Mouse (Mus musculus) right cerebral cortex, postnatal 10 days (tissue): ENCODE measurements around the gene Alg3.

Experiments
- DNase-seq, 2 experiments: peaks; one replicate each; pipeline ENCODE4 v3.0.0; 2021; ENCODE audit warnings: low spot score in 2 of 2

Gene Alg3

DNA sequence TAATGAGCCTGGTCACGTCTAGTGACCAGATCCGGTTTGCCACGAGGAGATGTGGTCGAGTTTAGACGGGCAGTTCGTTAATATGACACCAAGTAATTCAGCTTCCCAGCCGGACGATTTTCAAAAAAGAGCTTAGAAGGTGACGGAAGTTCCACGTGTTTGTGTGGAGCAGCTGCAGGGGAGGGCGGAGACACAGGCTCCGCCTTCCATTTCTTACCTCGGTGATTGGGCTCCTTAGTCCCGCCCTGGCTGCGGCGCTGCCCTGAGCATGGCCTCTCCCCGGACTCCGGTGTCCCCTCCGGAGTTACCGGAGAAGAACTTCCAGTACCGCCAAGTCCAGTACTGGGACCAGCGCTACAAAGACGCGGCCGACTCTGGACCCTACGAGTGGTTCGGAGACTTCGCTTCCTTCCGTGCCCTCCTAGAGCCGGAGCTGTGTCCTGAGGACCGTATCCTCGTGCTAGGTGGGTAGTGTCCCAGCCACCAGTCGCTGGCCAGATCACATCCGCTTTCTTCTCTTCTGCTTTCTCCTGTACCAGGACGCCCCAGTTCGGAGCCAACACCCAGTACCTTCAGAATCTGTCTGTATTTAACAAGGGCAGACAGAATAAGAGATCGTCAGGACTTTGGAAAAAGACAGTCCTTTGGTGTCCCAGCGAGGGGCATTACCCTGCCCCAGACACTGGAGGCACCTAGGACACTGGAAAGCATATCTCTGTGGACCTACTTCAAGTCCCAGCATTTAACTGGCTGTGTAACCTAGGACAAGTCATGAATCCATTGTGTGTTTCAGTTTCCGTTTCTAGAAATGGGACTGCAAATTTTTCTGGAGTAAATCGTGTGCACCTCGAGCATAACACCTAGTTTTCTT is at the start of gene Alg3, which contains the start of the genes Eef1akmt4 and Gm49333:
Gene Alg3, minus strand, starts transcription at position 379 of the 871 bp plus-strand sequence.
Gene Eef1akmt4, plus strand, starts transcription at position 237 of the 871 bp plus-strand sequence.
Gene Gm49333, plus strand, starts transcription at position 254 of the 871 bp plus-strand sequence.
- peak; percentile 84 to 89 for DNase-seq

DNA sequence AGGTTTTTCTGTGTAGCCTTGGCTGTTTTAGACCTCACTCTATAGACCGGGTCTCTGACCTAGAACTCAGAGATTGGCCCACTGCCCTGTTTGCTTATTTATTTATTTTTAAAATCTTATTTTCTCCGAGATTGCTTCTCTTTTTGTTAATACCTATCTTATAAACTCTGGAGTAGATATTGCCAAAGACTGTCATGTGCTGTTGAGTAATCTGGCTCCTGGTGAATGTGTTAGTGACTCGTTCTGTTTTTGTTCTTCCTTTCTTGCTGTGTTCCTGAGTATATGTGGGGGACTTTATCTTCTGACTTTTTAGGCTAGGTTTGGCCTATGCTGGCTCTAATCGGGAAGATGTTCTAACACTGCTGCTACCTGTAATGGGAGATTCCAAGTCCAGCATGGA is 46.1 kb upstream of the Alg3 start:
- DNase-seq: no peak

DNA sequence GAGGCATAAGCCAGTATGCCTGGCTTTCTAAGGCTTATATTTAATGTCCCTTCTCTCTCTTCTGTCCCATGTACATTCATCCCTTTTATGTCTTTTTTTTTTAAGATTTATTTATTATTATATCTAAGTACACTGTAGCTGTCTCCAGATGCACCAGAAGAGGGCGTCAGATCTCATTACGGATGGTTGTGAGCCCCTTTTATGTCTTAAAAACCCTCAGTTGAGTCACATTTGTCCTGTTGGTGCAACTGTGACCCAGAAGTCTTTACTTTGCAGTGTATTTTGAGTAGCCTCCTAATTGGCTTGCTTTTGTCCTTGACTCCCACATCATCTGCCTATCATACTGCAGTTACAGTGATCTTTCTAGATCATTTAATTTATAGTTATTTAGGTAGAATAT is 41.8 kb upstream of the Alg3 start:
- no peak for DNase-seq

DNA sequence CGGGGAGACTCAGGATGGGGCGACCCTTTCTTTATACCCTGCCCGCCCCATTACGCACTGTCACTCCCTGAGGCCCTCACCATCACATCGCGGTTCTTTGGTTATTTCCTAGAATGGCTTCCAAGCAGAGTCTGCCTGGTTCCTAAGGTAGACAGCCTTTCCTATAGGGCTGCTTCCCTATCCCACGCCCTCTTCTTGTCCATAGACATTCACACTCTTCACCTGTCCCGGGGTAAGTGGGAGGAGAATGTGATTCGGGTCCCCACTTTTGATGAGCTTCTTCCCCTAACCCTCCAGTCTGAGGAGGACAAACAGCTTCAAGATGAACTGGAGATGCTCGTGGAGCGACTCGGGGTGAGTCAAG is 40.4 kb upstream of the Alg3 start:
- DNase-seq: no peak

DNA sequence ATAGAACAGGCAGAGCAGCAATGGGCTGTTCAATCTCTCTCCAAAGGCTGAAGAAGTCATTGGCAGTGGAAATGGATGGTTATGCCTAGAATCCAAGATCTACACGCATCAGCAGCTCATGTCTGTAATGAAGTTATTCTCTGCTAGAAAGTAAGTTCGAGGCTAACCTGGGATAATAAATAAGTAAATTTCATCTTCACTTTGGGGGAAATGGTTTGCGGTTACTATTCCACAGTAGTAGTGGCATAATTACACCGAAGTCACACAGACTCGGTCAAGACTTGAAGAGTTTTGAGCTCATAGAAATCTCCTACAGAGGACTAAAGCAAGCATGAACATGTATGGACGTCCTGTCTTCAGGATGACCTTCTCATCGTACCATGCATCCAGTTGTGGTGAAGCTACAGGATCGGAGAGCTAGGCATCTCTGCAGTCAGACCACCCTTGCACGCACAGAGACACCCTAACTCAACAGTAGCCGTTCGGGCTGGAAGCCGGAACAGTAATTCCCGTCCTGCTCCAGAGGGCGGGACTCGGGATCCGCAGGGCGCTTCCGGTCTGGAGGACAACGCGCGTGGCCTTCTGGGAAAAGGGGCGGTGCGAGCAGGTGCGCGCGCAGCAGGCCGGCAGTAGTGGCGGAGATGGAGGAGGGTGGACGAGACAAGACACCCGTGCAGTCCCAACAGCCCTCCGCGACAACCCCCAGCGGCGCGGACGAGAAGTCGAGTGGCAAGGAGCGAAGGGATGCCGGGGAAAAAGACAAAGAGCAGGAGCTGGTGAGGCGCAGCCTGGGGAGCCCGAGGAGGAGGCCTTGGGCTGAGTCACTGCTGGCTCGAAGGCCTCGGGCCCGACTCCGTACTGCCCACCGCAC is 39.8 kb upstream of the Alg3 start, which contains the start of gene Psmd2:
Gene Psmd2, plus strand, starts transcription at position 577 of the 871 bp plus-strand sequence.
- DNase-seq: peak; percentile 97 to 98

DNA sequence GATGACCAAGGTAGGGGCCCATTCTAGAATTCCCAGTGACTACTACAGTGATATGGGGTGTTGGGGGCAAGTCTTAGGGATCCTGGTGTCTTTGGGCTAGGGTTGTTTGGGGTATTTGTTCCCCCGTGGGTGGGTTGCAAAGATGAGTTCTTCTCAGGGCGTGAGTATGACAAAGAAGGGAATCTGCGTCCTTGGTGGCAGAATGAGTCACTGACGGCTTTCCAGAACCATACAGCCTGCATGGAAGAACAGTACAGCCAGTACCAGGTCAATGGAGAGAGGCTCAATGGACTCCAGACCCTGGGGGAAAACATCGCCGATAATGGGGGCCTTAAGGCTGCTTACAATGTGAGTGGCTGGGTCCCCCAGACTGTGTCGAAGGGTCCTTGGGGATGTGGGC is 32.4 kb upstream of the Alg3 start:
- DNase-seq: no peak

DNA sequence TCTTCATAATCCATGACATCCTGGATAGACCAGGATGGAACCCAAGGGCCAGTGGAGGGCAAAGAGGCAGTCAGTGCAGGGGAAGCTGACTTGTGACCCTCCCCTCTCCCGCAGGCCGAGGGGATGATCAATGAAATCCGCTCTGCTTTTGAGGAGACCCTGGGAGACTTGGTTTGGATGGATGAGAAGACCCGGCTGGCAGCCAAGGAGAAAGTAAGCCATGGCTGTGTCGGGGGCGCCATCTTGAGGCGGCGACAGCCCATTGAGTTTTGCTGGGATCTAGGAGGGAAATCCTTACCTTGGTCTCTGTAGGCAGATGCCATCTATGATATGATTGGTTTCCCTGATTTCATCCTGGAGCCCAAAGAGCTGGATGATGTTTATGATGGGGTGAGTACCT is 30.6 kb upstream of the Alg3 start:
- peak; percentile 86 to 91 for DNase-seq

DNA sequence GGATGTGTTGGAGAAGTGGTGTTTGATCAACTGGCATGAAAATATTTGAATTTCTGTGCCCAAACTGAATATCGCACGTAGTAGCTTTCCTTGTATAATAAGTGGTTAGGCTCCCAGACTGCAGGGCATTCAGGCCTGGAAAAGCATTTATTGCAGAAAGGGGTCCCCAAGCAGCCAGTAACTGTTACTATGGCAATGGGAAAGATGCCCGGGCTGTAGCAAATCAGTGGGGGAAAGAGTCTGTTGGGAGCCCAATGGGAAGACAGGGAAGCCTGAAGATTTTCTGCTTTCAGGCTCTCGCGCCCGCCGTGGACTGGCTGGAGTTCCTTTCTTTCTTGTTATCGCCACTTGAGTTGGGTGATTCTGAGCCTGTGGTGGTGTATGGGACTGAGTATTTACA is 26.8 kb upstream of the Alg3 start:
- DNase-seq: peak; percentile 90 to 91

DNA sequence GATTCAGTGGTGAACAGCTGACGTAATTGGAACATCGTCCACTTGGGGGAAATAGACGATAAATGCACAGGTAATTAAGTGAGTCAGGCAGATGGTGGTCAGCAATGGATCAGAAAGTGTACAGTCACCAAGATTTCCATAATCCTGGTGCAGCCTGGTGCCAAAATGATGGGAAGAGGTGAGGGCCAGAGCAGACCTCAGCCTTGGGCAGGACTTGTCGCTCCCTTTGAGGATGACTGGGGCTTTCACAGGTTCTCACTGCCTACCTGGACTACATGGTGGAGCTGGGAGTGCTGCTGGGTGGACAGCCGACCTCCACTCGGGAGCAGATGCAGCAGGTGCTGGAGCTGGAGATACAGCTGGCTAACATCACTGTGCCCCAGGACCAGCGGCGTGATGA is 25.9 kb upstream of the Alg3 start:
- DNase-seq: no peak

DNA sequence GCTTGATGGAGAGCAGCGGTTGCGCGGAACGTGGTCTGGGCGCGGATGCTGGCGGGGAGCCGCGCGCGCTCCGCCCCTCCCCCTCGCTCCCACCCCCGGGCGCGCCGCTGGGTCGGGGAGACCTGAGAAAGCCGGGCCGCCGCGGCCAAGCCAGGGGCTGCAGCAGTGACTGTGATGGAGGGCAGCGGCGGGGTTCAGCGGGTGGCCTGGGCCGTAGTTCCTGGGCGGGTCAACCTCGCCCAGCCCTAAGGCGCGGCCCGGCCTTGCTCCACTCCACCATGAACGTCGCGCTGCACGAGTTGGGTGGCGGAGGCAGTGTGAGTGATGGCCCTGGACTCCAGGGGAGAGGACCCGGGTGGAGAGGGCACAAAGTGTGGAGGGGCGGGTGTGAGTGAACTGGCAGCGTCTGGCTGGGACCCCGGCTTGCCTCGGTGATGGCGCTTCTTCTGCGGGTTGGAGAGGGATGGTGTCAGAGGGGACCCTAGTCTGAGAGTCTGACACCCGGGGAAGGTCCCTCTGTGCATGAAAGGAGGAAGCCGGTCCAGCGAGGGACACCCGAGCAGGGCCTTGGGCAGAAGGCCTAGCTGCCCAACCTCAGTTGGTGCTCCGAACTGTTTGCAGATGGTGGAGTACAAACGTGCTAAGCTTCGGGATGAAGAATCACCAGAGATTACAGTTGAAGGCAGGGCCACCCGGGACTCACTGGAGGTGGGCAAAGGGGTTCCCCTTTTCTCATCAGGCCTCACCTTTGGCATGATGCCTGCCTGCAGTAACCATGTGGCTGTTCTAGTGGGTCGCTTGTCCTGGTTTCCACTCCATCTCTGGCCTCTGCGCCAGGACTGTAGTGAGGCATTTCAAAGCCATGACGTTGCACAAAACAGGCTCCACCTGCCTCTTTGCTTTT is 18.4 kb upstream of the Alg3 start, which contains the start of gene Ece2:
Gene Ece2, plus strand, starts transcription at position 98 of the 904 bp plus-strand sequence.
- DNase-seq: peak; percentile 61 to 71

DNA sequence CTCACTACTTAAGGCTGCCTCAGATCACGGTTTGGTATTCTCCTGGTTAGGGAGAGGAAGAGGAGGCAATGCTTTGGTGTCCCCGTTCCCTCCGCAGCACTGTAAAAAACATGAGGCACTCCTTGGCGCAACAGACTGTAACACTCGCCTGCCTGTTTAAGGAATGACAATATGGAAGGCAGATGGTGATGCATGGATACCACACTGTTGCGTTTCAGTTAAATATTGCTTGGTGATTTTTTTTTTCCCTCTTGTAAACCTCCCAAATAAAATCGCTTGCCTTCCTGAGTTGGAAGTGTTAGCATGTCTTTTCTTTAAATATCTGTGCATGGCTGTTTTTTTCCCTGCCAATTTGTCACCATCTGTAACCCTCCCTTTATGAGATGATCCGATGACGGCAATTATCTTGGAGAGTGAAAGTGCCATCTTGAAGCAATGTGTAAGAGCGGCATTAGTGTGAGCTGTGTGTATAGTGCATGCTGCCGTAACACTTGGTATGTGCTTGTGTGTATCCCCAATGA is 17.4 kb upstream of the Alg3 start:
- DNase-seq: peak; percentile 60 to 82

DNA sequence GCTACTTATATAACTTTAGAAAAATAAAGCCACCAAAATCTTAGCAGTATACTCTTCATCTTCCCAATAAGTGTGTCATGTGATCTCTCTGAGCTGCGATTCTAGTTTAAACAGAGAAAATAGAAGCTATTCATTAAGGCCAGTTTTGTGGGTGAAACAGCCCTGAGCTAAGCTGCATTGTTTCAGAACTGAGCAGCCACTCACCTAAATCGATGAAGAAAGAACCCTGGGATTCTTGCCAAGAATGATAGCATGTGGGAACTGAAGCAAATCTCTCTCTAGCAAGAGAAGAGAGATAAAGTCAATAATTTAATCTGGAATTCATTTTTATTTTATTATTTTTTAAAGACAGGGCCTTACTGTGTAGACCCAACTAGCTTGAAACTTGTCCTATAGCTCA is 11.7 kb upstream of the Alg3 start:
- DNase-seq: no peak

DNA sequence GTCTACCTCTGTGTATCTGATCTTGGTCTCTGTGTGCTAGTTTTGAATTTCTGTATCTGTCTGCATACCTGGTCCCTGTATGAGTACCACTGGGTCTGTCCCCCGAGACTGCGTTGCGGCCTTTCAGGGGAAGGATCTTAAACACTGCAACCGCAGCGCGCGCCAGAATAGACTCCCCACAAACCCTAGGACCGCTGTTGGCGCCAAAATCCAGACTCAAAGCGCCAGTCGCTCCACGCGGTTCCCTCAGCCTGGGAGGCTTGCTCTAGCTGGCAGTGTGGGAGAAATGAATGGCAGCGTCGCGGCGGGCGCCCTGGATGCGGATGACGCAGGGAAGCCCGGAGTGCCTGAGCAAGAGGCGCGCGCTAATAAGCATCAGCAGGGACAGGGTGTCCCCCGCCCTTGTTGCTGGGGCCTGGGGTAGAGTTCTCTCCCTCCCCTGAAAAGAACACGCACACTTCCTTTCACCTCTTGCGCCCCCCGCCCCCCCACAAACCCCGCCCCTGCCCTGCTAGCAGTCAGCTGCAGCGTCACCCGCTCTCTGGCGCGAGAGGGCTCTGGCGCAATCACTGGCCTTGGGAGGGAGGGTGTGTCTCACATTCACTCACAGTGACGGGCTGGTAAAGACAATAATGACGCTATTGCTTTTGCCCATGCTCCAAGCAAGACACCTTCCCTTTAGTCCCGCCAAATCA is 10.6 kb upstream of the Alg3 start:
- peak; percentile 81 to 85 for DNase-seq

DNA sequence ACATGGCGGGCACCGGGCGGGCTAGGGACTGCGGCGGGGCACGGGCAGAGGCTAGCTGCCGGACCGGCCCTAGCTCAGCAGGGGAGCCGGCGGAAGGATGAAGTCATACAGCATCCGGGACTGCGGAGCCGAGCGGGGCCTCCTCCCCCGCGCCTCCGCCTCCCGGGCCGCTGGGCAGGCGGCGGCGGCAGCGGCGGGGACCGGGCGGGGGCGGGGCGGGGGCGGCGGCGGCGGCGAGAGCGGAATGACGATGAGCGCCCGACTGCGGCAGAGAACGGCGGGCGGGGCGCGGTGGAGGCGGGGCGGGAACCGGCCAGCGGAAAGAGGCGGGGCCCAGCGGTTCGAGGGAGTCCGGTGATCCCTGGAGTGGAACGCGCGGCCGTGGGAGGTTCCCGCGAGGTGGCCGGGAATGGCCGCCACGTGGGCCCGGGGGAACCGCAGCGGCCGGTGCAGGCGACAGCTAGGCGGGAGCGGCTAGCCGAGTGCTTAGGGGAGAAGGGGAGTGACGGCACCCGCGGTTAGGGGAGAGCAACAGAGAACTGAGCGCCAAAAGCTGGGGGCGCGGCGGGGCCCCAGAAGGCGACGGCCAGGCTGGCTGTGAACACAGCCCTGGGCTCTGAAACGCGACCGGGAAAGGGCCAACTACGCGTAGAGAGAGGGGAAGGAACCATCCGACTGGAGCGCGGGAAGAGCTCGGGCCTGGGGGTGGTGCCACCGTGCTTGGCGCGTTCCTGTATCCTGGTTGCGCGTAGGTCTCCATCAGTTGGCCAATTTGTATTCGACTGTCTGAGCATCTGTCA is 9.9 kb upstream of the Alg3 start, which contains the start of gene Camk2n2:
Gene Camk2n2, minus strand, starts transcription at position 97 of the 800 bp plus-strand sequence.
- DNase-seq: peak; percentile 64 to 72

DNA sequence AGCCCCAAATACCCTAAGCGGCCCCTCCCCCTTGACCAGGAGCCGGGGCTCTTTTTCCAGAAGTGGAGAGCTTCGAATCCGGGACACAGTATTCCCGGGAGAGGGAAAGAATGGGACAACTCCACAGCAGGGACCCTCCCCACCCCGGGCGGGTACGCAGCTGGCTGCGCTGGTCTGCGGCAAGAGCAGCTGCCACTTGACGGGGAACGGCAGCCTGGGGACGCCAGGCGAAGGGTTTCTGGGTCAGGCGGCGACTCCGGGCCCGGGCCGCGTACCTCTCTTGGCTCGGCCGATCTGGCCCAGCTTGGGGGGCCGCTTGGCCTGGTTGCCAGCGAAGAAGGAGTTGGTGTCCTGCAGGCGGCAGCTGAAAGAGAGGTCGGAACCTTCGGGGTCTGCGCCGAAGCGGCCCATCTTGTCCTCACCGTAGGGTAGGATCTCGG is 9.2 kb upstream of the Alg3 start:
- DNase-seq: peak; percentile 46 to 47

DNA sequence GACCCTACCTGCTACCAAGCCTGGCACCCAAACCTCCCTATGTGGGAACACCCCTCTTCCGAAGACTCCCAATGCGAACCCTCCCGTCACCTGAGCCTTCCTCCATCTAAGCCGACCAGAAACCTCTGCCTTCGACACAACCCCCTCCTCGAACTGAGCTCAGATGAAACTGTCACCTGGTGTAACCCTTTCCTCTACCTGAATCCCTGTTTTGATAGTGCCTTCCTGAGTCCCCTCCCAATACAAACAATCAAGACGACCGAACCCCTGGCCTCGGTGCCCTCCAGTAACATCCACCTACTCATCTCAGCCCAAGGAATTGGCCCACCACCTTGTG is 8.8 kb upstream of the Alg3 start:
- no peak for DNase-seq

DNA sequence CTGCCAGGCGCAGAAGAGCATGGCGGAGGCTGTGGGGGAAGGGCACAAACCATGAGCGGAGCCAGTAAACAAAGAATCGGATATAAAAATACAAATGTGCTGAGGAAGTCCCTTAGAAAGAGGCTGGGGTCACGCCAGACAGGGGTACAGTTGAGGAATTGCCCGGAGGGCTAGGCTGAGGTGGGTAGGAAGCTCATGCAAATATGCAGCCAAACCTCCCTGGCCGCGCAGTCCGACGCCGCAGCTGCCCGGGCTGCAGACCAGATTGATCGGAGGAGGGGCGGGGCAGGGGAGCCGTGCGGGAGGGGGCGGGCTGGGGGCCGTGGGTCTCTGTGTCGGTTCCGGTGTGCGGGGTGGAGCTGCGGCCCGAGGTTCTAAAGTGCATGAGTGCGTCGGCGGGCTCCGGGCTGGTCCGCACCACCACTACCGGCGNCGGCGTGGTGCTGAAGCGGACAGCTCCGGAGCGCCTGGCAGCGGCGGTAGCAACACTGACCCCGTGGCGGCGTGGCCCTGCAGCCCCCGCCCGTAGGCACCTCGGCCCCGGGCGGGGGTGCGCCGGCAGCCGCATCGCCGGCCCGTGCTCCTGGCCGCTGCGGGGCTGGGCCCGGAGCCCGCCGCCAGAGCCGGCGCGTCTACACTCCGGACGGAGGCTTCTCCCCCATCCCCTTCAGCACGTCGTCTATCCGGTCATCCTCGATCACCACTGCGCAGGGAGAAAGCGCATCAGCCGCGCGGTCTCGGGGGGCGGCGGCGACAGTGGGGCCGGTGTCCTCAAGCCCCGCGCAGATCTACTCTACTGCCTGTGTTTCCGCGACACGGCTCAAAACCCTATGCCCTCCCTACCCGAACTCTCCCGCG is 8.2 kb upstream of the Alg3 start:
- DNase-seq: no peak

DNA sequence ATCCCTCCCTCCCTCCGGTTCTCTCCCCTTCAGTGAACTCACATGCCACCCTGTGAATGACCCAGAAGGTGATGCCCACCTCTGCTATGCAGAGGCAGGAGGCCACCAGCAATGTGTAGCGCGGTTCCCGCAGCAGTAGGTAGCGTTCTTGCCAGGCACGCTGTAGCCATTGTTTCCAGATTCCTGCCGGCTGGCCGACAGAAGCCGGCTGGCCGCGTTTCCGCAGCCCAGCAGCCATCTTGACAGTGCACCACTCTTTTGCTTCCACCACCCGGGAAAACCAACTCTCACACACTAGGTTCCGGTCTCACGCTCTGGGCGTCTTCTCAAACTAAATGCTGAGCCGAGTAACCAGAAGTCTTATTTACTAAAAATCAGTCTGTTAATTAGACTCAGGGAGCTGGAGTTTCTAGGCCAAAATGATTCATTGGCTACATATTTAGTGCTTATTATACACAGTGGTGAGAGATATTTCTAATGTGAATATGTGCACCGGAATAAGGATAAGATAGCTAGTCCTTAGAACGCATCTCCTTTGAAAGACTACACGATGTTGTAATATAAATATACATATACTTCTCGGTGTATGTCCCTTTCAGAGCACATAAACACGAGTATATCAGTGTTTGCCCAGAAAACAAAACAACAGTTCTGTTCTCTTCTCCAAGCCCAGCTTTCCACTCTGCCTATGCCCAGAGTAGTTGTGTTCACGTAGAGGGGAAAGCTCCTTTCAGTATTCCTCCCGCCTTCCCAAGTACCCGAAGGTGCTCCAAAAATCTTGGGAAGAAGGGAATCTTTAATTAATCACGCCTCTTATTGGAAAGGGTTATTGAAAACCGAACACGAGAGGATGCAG is 806 bp downstream of the Alg3 start:
- DNase-seq: peak; percentile 85 to 86
